16 mouse cellular contexts compared by ENCODE assay signal in genomic region chr5:41754836-41755235, GRCm38 (mm10). TPM values are rescaled to one million over a fixed set of nuclear protein-coding genes. Genes with fewer than 3 reads are reported as not detected.
DNase-seq lines count a peak whose midpoint lies in the region; ATAC-seq and TF ChIP-seq lines count a peak whose summit lies in the region.
"Had no signal": no experiment of that assay in that cellular context is flagged by ENCODE, and none has a peak within 500 bp of the region (broad histone marks: within the 10 kb centered on the region; RNA-seq: fewer than 3 reads in every experiment).

No protein-coding gene starts in this region.

- H3K27ac ChIP-seq in gastrocnemius, adult 2 months: no peak overlapping the region
- no peak overlapping the region for H3K27ac ChIP-seq in lung, embryonic 14.5 days (ENCODE audit: low read depth)
- H3K27ac ChIP-seq in intestine, embryonic 16.5 days (ENCODE audit: low read length): no peak overlapping the region
- H3K27ac ChIP-seq in neural tube, embryonic 13.5 days (replicated peaks): no peak overlapping the region

- H3K27me3 ChIP-seq in lung, embryonic 14.5 days (ENCODE audit: insufficient read depth, low read length): peaks cover 99% of the 10 kb centered on the region
- H3K27me3 ChIP-seq in intestine, embryonic 16.5 days (replicated peaks; ENCODE audit: control insufficient read depth, insufficient read depth, low read length): peaks cover 64% of the 10 kb centered on the region
- H3K27me3 ChIP-seq in neural tube, embryonic 13.5 days: peaks cover 99% of the 10 kb centered on the region

- no peak for TF ChIP-seq CTCF in gastrocnemius, adult 2 months (IDR thresholded peaks at IDR 0.05)
- TF ChIP-seq CTCF in lung, embryonic 14.5 days (IDR thresholded peaks at IDR 0.05; ENCODE audit: low read depth): no peak

- H3K4me2 ChIP-seq in lung, embryonic 14.5 days: peak overlapping the region; percentile 31; the same call in 1 of the 2 replicates
- H3K4me2 ChIP-seq in intestine, embryonic 16.5 days (ENCODE audit: low read depth, low read length): peak overlapping the region; percentile 37
- 0 out of 2 replicates have a peak overlapping the region, but pooled peaks have one; percentile 4 for H3K4me2 ChIP-seq in neural tube, embryonic 13.5 days

- H3K4me1 ChIP-seq in lung, embryonic 14.5 days (ENCODE audit: insufficient read depth): no peaks in the 10 kb centered on the region
- H3K4me1 ChIP-seq in intestine, embryonic 16.5 days (ENCODE audit: control insufficient read depth, insufficient read depth, low read length): peaks cover 3% of the 10 kb centered on the region; the same call in 1 of the 2 replicates
- H3K4me1 ChIP-seq in neural tube, embryonic 13.5 days (replicated peaks): no peaks in the 10 kb centered on the region

- no peaks in the 10 kb centered on the region for H3K9me3 ChIP-seq in lung, embryonic 14.5 days (ENCODE audit: low read depth, low read length)
- H3K9me3 ChIP-seq in intestine, embryonic 16.5 days (ENCODE audit: control insufficient read depth, low read length): no peaks in the 10 kb centered on the region
- no peaks in the 10 kb centered on the region for H3K9me3 ChIP-seq in neural tube, embryonic 13.5 days

- no peak for ATAC-seq in lung, embryonic 14.5 days (ENCODE audit: insufficient read depth)
- ATAC-seq in intestine, embryonic 16.5 days: no peak
- no peak for ATAC-seq in neural tube, embryonic 13.5 days (ENCODE audit: low read depth)
- ATAC-seq: Patski had no signal

- H3K36me3 ChIP-seq in lung, embryonic 14.5 days (ENCODE audit: insufficient read depth): no peaks in the 10 kb centered on the region
- H3K36me3 ChIP-seq in intestine, embryonic 16.5 days (ENCODE audit: control insufficient read depth, insufficient read depth, low read length): no peaks in the 10 kb centered on the region
- H3K36me3 ChIP-seq in neural tube, embryonic 13.5 days: no peaks in the 10 kb centered on the region

- H3K9ac ChIP-seq in lung, embryonic 14.5 days: no peak overlapping the region
- H3K9ac ChIP-seq in intestine, embryonic 16.5 days (ENCODE audit: low read depth, low read length): 0 out of 2 replicates have a peak overlapping the region, but pooled peaks have one; percentile 19
- no peak overlapping the region for H3K9ac ChIP-seq in neural tube, embryonic 13.5 days

- intact Hi-C loops in gastrocnemius, adult 2 months (cut with DNase I): no loop called here

- 1% methylated on average over 16 of the region's 16 CpGs for WGBS in lung, embryonic 14.5 days
- WGBS in intestine, embryonic 16.5 days: 3% methylated on average over 16 of the region's 16 CpGs
- WGBS in neural tube, embryonic 13.5 days: under 1% methylated on average over 16 of the region's 16 CpGs

- no peak for DNase-seq in gastrocnemius, adult 2 months
- no peak for DNase-seq in gastrocnemius, postnatal 25 days
- no peak for DNase-seq in lung, embryonic 14.5 days
- no peak for DNase-seq in lung, postnatal 4 days
- DNase-seq in spleen, adult 18-20 months: no peak
- no peak for DNase-seq in layer of hippocampus, postnatal 36 days
- DNase-seq: B cell, adult 2 months; kidney, adult 8-10 months; retina, postnatal 1 day had no signal

- peak overlapping the region; percentile 45 for H3K4me3 ChIP-seq in gastrocnemius, adult 2 months
- peak overlapping the region; percentile 4; the same call in 1 of the 2 replicates for H3K4me3 ChIP-seq in lung, embryonic 14.5 days (ENCODE audit: low read depth, low read length)
- H3K4me3 ChIP-seq in intestine, embryonic 16.5 days (ENCODE audit: low read length): peak overlapping the region; percentile 22
- H3K4me3 ChIP-seq in neural tube, embryonic 13.5 days: no peak overlapping the region

RNA-seq across cellular contexts. Expression of gene Nkx3-2, which starts 9.5 kb away (rescaled TPM):
- total RNA-seq in gastrocnemius, adult 2 months (2021): not detected
- total RNA-seq in gastrocnemius, postnatal 25 days (2021): under 1 TPM in 1 of 2 experiments, not detected in 1; 0.15 TPM
- not detected in 2 replicates for polyA plus RNA-seq in lung, embryonic 14.5 days (2014; fragmentation: Nextera tagmentation; extraction: Ambion mirVana)
- 1.5 and 1.9 TPM in 2 replicates for polyA plus RNA-seq in intestine, embryonic 16.5 days (2015; fragmentation: Nextera tagmentation; extraction: Ambion mirVana)
- polyA plus RNA-seq in neural tube, embryonic 13.5 days (2015; fragmentation: Nextera tagmentation; extraction: Ambion mirVana): 0.22 and 1.2 TPM in 2 replicates
- not detected for total RNA-seq in layer of hippocampus, postnatal 36 days (2021)
- total RNA-seq: adrenal gland, postnatal 4 days; common myeloid progenitor, adult 5-6 weeks; left cerebral cortex, postnatal 25 days had no signal
- polyA plus RNA-seq: frontal cortex, adult 2 months had no signal

RNA-seq across cellular contexts. Expression of gene Rab28, which starts 46.9 kb away (rescaled TPM):
- total RNA-seq in gastrocnemius, adult 2 months (2021): 10 to 100 TPM; 83.0 to 98.9 TPM
- 10 to 100 TPM; 73.6 to 79.9 TPM for total RNA-seq in gastrocnemius, postnatal 25 days (2021)
- 63.9 and 66.6 TPM in 2 replicates for polyA plus RNA-seq in lung, embryonic 14.5 days (2014; fragmentation: Nextera tagmentation; extraction: Ambion mirVana)
- 41.9 and 49.6 TPM in 2 replicates for polyA plus RNA-seq in intestine, embryonic 16.5 days (2015; fragmentation: Nextera tagmentation; extraction: Ambion mirVana)
- polyA plus RNA-seq in neural tube, embryonic 13.5 days (2015; fragmentation: Nextera tagmentation; extraction: Ambion mirVana): 68.3 and 69.3 TPM in 2 replicates
- total RNA-seq in layer of hippocampus, postnatal 36 days (2021): 10 to 100 TPM; 87.2 to 90.0 TPM
